Mouse (Mus musculus) stomach, postnatal 0 days (tissue): ENCODE results near the gene Becn1. TPM values are rescaled to one million over a fixed set of nuclear protein-coding genes. Genes with fewer than 3 reads are reported as not detected.

ENCODE experiments used
- ATAC-seq: fragments of 200-750 bp; cut with Nextera tagmentation; 2 replicates; pipeline ENCODE4 v1.8.0; 2017; ENCODE audit not compliant: low FRiP score, low TSS enrichment
- DNase-seq: peaks from one replicate; pipeline ENCODE4 v3.0.0-alpha.2; 2016; ENCODE audit warnings: low spot score
- H3K27ac ChIP-seq: fragments of 300-500 bp; sonication (generic); replicated peaks from 2 replicates; pipeline ENCODE4 v1.5.1; 2014; ENCODE audit warnings: mild to moderate bottlenecking, control low read depth
- H3K27me3 ChIP-seq: fragments of 300-500 bp; sonication (generic); 2 replicates; pipeline ENCODE4 v1.6.1; 2014; ENCODE audit warnings: low read length; ENCODE audit not compliant: control insufficient read depth, insufficient read depth
- H3K36me3 ChIP-seq: fragments of 300-500 bp; sonication (generic); 2 replicates; pipeline ENCODE4 v1.6.1; 2014; ENCODE audit warnings: low read length, mixed read lengths; ENCODE audit not compliant: control insufficient read depth, insufficient read depth
- H3K4me1 ChIP-seq: fragments of 300-500 bp; sonication (generic); replicated peaks from 2 replicates; pipeline ENCODE4 v1.6.1; 2014; ENCODE audit warnings: antibody characterized with exemption; ENCODE audit not compliant: control insufficient read depth, insufficient read depth
- H3K4me2 ChIP-seq: fragments of 300-500 bp; sonication (generic); replicated peaks from 2 replicates; pipeline ENCODE4 v1.6.1; 2014; ENCODE audit warnings: low read depth, mild to moderate bottlenecking, control low read depth, moderate library complexity
- H3K4me3 ChIP-seq: fragments of 300-500 bp; sonication (generic); 2 replicates; pipeline ENCODE4 v1.5.1; 2014; ENCODE audit warnings: low read depth, low read length, control low read depth
- H3K9ac ChIP-seq: fragments of 300-500 bp; sonication (generic); 2 replicates; pipeline ENCODE4 v1.6.1; 2014; ENCODE audit warnings: mild to moderate bottlenecking, low read length, control low read depth, mixed read lengths
- H3K9me3 ChIP-seq: fragments of 300-500 bp; sonication (generic); 2 replicates; pipeline ENCODE4 v1.6.1; 2016; ENCODE audit warnings: low read length; ENCODE audit not compliant: control insufficient read depth
- CTCF ChIP-seq: IDR thresholded peaks from 2 replicates; pipeline ENCODE4 v1.5.1; 2016; ENCODE audit warnings: antibody characterized with exemption, low read depth, mild to moderate bottlenecking, moderate library complexity
- EP300 ChIP-seq: optimal IDR thresholded peaks from 2 replicates; pipeline ENCODE3; 2016; ENCODE audit warnings: antibody characterized with exemption
- WGBS: fragments of 180-500 bp; shearing (Covaris S2); extraction: QIAGEN DNeasy Blood & Tissue Kit; methylation state at CpG from one replicate; pipeline ENCODE4 v1.1.7; 2014; 5-methylcytosine and 5-hydroxymethylcytosine counted together
- polyA plus RNA-seq: library from polyadenylated mRNA; unstranded; fragments of >200 nt; fragmentation: Nextera tagmentation; extraction: Ambion mirVana; gene quantifications from 2 replicates; pipeline ENCODE4 v1.2.1, GENCODE M21; 2015

Becn1 gene
- polyA plus RNA-seq, 1 experiment from 2014 or later = 102 TPM

- Histone ChIP-seq H3K9ac (no peak overlapping the region), H3K4me2 (no peak overlapping the region), H3K27ac (no peak overlapping the region), H3K4me3 (no peak overlapping the region), H3K27me3 (no peaks in the 10 kb centered on the region), H3K36me3 (peaks cover 35% of the 10 kb centered on the region), H3K9me3 (no peaks in the 10 kb centered on the region), H3K4me1 (no peaks in the 10 kb centered on the region)
- TF ChIP-seq EP300 (no peak), CTCF (no peak)
- WGBS = 92% methylated on average over 8 of the region's 8 CpGs
- no peak for DNase-seq
- no peak for ATAC-seq
Observed at GRCm38 (mm10) chr11:101291231-101291630, 10.9 kb downstream of the Becn1 start.

DNA sequence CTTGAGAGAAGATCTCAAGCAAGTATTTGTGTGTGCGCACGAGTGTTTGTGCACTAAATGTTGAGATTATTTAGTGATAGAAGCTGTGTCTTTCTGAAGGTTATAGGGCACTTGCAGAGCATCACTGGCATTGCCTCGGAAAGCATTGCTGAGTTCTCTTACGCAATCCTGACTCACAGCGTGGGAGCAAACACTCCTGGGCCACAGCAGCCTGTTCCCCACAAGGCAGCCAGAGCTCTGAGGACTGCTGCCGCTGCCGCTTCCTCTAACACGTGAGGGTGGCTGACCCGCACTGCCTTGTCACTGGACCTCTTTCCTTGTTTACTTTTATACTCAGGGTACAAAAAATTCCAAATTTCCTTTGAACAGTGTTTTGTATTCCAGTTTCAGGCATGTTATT, 14.8 kb downstream of the Becn1 start:
- Histone ChIP-seq H3K4me2 (no peak overlapping the region), H3K4me3 (no peak overlapping the region), H3K9me3 (no peaks in the 10 kb centered on the region), H3K27me3 (no peaks in the 10 kb centered on the region), H3K36me3 (peaks cover 23% of the 10 kb centered on the region), H3K4me1 (no peaks in the 10 kb centered on the region), H3K27ac (no peak overlapping the region), H3K9ac (no peak overlapping the region)
- DNase-seq = no peak
- no peak for ATAC-seq
- 72% methylated on average over 9 of the region's 9 CpGs for WGBS
- TF ChIP-seq CTCF = no peak
- no peak for TF ChIP-seq EP300

GRCm38 (mm10) chr11:101283805-101284204, 18.3 kb downstream of the Becn1 start:
- H3K4me1 ChIP-seq = no peaks in the 10 kb centered on the region
- DNase-seq = no peak
- 61% methylated on average over 4 of the region's 4 CpGs for WGBS
- no peaks in the 10 kb centered on the region for H3K27me3 ChIP-seq
- no peak for TF ChIP-seq EP300
- TF ChIP-seq CTCF = no peak
- H3K4me3 ChIP-seq = no peak overlapping the region
- no peak overlapping the region for H3K9ac ChIP-seq
- H3K36me3 ChIP-seq = peaks cover 5% of the 10 kb centered on the region; the same call in 1 of the 2 replicates
- no peaks in the 10 kb centered on the region for H3K9me3 ChIP-seq
- H3K4me2 ChIP-seq = no peak overlapping the region
- 0 out of 2 replicates have a peak overlapping the region, but pooled peaks have one; percentile 10 for H3K27ac ChIP-seq
- ATAC-seq = peak; percentile 74

DNA sequence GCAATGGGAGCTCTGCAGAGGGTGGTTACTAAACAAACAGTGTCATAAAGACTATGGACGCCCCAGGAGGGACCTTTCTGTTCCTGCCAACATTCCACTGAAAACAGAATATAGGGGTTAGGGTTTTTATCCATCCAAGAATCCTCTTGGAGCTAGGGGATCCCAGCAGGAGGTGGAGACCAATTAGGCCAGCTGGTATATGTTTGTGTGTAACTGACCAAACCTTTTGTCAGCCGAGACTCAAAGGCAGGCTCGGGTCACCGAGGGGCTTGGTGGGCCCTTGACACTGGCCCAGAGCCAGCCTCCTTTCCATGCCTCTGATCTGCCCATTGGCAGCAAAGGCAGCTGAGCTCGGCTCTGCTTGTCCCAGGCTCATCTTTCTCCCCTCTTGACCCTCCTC, 19.2 kb downstream of the Becn1 start:
- TF ChIP-seq EP300 (no peak), CTCF (no peak)
- Histone ChIP-seq H3K4me2 (no peak overlapping the region), H3K4me3 (no peak overlapping the region), H3K9me3 (no peaks in the 10 kb centered on the region), H3K27me3 (no peaks in the 10 kb centered on the region), H3K4me1 (peaks cover 3% of the 10 kb centered on the region; the same call in 1 of the 2 replicates), H3K36me3 (peaks cover 5% of the 10 kb centered on the region; the same call in 1 of the 2 replicates), H3K9ac (no peak overlapping the region), H3K27ac (no peak overlapping the region)
- DNase-seq (no peak), ATAC-seq (no peak)
- 22% methylated on average over 5 of the region's 5 CpGs for WGBS

DNA sequence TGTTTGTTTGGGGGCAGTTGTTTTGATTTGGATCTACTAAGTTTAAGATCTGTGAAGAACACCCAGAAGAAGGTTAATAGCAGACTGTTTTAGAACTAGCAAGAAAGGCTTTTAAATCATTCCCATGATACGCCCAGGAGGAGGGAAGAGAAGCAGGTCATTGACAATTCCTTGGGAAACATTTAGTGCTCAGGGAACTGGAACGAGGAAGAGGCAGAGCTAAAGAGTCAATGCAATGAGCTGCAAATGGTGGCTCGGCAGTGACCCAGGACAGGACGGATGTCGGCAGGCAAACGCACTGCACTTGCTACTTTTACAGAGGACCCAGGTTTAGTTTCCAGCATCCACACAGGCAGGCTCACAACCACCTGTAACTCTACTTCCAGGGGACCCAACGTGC, 21.2 kb downstream of the Becn1 start:
- DNase-seq = no peak
- TF ChIP-seq EP300 (no peak), CTCF (no peak)
- WGBS = 59% methylated on average over 7 of the region's 7 CpGs
- ATAC-seq = no peak
- no peak overlapping the region for H3K9ac ChIP-seq
- peaks cover 12% of the 10 kb centered on the region; the same call in 1 of the 2 replicates for H3K4me1 ChIP-seq
- H3K9me3 ChIP-seq = no peaks in the 10 kb centered on the region
- no peaks in the 10 kb centered on the region for H3K36me3 ChIP-seq
- H3K4me2 ChIP-seq = no peak overlapping the region
- H3K27ac ChIP-seq = no peak overlapping the region
- H3K4me3 ChIP-seq = no peak overlapping the region
- H3K27me3 ChIP-seq = no peaks in the 10 kb centered on the region

GRCm38 (mm10) chr11:101279193-101279569, 22.9 kb downstream of the Becn1 start:
- ATAC-seq = no peak
- Histone ChIP-seq H3K9ac (0 out of 2 replicates have a peak overlapping the region, but pooled peaks have one; percentile 18), H3K27ac (no peak overlapping the region), H3K9me3 (no peaks in the 10 kb centered on the region), H3K36me3 (no peaks in the 10 kb centered on the region), H3K4me2 (peak overlapping the region; percentile 75), H3K27me3 (no peaks in the 10 kb centered on the region), H3K4me3 (peak overlapping the region; percentile 78), H3K4me1 (peaks cover 12% of the 10 kb centered on the region; the same call in 1 of the 2 replicates)
- DNase-seq = no peak
- 65% methylated on average over 14 of the region's 14 CpGs for WGBS
- no peak for TF ChIP-seq CTCF
- no peak for TF ChIP-seq EP300
